Mouse (Mus musculus) hindbrain, embryonic 11.5 days (tissue): ENCODE results near the gene Enkd1. TPM values are rescaled to one million over a fixed set of nuclear protein-coding genes. Genes with fewer than 3 reads are reported as not detected.
A peak's percentile ranks its signal among the peaks of the same experiment; 100 is the strongest.

ENCODE experiments used
- ATAC-seq: fragments of 200-750 bp; cut with Nextera tagmentation; 2 replicates; pipeline ENCODE4 v1.8.0; 2017; ENCODE audit warnings: mild to moderate bottlenecking, moderate TSS enrichment, moderate library complexity; ENCODE audit not compliant: low FRiP score
- DNase-seq: peaks from one replicate; pipeline ENCODE4 v3.0.0-alpha.2; 2015; ENCODE audit warnings: low spot score
- H3K27ac ChIP-seq: fragments of 300-500 bp; sonication (generic); 2 replicates; pipeline ENCODE4 v1.5.1; 2014; ENCODE audit warnings: mild to moderate bottlenecking, low read depth, low read length
- H3K27me3 ChIP-seq: fragments of 300-500 bp; sonication (generic); 2 replicates; pipeline ENCODE4 v1.6.1; 2014; ENCODE audit warnings: mild to moderate bottlenecking, low read length, moderate library complexity, mixed read lengths; ENCODE audit not compliant: control insufficient read depth, insufficient read depth
- H3K36me3 ChIP-seq: fragments of 300-500 bp; sonication (generic); 2 replicates; pipeline ENCODE4 v1.6.1; 2014; ENCODE audit warnings: mild to moderate bottlenecking, low read length, moderate library complexity, mixed read lengths; ENCODE audit not compliant: control insufficient read depth, insufficient read depth
- H3K4me1 ChIP-seq: fragments of 300-500 bp; sonication (generic); replicated peaks from 2 replicates; pipeline ENCODE4 v1.6.1; 2014; ENCODE audit warnings: low read length, mixed read lengths; ENCODE audit not compliant: control insufficient read depth, insufficient read depth
- H3K4me2 ChIP-seq: fragments of 300-500 bp; sonication (generic); replicated peaks from 2 replicates; pipeline ENCODE4 v1.6.1; 2014; ENCODE audit warnings: mild to moderate bottlenecking, low read depth, low read length
- H3K4me3 ChIP-seq: fragments of 300-500 bp; sonication (generic); 2 replicates; pipeline ENCODE4 v1.5.1; 2014; ENCODE audit warnings: low read depth, low read length
- H3K9ac ChIP-seq: fragments of 300-500 bp; sonication (generic); 2 replicates; pipeline ENCODE4 v1.6.1; 2014; ENCODE audit warnings: low read depth, low read length
- H3K9me3 ChIP-seq: fragments of 300-500 bp; sonication (generic); 2 replicates; pipeline ENCODE4 v1.6.1; 2016; ENCODE audit warnings: low read length; ENCODE audit not compliant: control insufficient read depth
- WGBS: fragments of 180-500 bp; shearing (Covaris S2); extraction: QIAGEN DNeasy Blood & Tissue Kit; methylation state at CpG from one replicate; pipeline ENCODE4 v1.1.7; 2014; 5-methylcytosine and 5-hydroxymethylcytosine counted together
- polyA plus RNA-seq: library from polyadenylated mRNA; unstranded; fragments of >200 nt; fragmentation: Nextera tagmentation; extraction: Ambion mirVana; gene quantifications from 2 replicates; pipeline ENCODE4 v1.2.1, GENCODE M21; 2014

Gene Enkd1
- polyA plus RNA-seq, 1 experiment from 2014 or later = 27.9 TPM

DNA sequence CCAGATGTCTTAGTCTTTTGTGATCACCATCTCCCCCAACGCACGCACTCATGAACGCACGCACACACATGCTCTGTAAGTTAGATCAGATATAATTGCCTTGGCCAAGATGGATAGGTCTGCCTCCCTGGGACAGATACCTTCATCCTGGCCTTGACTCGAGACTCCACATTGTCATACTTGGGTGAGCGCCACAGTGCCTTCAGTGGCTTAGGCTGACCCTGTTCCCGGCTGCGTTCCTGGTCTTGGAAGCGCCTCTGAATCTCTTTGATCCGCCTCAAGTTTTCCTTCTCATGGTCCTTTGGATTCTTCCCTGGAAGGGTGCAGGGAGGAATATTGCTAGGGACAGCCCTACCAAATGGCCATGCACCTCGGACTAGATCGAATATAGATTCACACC, 1.6 kb downstream of the Enkd1 start:
- H3K36me3 ChIP-seq = no peaks in the 10 kb centered on the region
- peak overlapping the region; percentile 67; the same call in 1 of the 2 replicates for H3K4me3 ChIP-seq
- H3K9me3 ChIP-seq = no peaks in the 10 kb centered on the region
- no peak overlapping the region for H3K9ac ChIP-seq
- 80% methylated on average over 12 of the region's 12 CpGs for WGBS
- DNase-seq (no peak), ATAC-seq (no peak)
- H3K4me2 ChIP-seq = peak overlapping the region; percentile 90; the same call in 1 of the 2 replicates
- H3K4me1 ChIP-seq = no peaks in the 10 kb centered on the region; the same call in 1 of the 2 replicates
- H3K27me3 ChIP-seq = no peaks in the 10 kb centered on the region
- no peak overlapping the region for H3K27ac ChIP-seq

DNA sequence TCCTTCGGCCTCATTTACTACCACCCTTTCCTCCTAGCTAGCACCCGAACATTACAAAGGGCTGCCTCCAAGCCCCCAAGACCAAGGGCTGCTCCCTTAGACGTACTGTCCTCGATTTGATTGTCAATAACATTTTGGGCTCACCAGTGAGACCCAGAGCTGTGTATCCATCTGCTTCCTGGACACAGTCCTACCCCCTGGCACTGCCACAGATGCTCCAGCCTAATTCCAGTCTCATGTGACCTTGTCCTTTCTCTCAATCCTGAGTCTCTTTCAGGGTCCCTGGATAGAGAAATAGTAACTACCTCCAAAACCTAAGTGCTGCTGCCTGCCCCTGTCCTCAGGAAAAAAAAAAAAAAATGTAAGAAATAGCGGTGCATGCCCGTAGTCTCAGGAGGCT, 3.1 kb downstream of the Enkd1 start:
- Histone ChIP-seq H3K27ac (no peak overlapping the region), H3K4me3 (no peak overlapping the region), H3K4me2 (no peak overlapping the region), H3K36me3 (no peaks in the 10 kb centered on the region), H3K9me3 (no peaks in the 10 kb centered on the region), H3K9ac (no peak overlapping the region), H3K27me3 (no peaks in the 10 kb centered on the region), H3K4me1 (no peaks in the 10 kb centered on the region; the same call in none of the 2 replicates)
- ATAC-seq = no peak
- WGBS = 93% methylated on average over 6 of the region's 6 CpGs
- DNase-seq = no peak

DNA sequence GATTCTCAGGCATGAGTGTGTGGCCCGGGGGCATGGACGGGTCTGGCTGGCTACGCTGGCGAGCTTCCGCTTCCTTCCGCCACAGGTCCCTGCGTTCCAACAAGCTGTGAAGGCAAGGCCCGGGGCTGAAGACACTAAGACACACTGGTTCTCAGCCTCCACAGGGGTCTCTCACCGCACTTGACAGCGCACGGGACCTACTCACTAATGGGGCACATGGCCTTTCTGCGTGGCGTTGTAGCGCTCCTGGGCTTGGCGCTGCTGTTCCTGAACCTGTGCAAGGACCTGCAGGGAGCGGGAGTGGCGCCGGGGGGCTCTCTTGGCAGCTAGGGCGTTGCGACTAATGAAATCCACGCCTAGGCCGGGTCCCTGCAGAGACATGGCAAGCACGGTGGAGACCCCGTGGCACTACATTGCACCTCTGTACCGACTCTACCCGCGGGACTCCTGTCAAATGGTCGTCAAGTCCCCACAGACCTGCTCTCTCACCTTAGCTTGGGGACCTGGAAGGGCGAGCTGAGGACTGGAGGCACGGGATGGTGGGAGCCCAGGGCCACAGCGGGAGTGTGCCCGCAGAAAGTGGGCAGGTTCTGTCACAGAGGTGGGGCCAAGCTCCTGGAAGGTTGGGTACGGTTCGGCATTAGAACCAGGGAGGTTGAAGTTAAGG, 3.7 kb downstream of the Enkd1 start:
- H3K4me2 ChIP-seq = no peak overlapping the region
- no peaks in the 10 kb centered on the region for H3K9me3 ChIP-seq
- H3K36me3 ChIP-seq = no peaks in the 10 kb centered on the region
- H3K9ac ChIP-seq = no peak overlapping the region
- ATAC-seq (no peak), DNase-seq (no peak)
- H3K27me3 ChIP-seq = no peaks in the 10 kb centered on the region
- no peak overlapping the region for H3K4me3 ChIP-seq
- WGBS = 88% methylated on average over 34 of the region's 34 CpGs
- no peak overlapping the region for H3K27ac ChIP-seq
- no peaks in the 10 kb centered on the region; the same call in none of the 2 replicates for H3K4me1 ChIP-seq

DNA sequence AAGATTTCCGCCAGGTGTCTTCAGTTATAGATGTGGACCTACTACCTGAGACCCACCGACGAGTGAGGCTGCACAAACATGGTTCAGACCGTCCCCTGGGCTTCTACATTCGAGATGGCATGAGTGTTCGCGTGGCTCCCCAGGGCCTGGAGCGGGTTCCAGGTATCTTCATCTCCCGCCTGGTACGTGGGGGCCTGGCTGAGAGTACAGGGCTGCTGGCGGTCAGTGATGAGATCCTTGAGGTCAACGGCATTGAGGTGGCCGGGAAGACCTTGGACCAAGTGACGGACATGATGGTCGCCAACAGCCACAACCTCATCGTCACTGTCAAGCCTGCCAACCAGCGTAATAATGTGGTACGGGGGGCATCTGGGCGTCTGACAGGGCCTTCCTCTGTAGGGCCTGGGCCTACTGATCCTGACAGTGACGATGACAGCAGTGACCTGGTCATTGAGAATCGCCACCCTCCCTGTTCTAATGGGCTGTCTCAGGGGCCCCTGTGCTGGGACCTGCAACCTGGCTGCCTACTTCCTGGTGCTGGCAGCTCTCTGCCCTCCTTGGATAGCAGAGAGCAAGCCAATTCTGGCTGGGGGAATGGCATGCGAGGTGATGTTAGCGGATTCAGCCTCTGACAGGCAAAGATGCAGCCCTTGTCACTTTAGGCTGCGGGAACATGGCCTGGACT, 5.1 kb downstream of the Enkd1 start:
- Histone ChIP-seq H3K36me3 (no peaks in the 10 kb centered on the region), H3K27ac (no peak overlapping the region), H3K4me1 (no peaks in the 10 kb centered on the region; the same call in none of the 2 replicates), H3K9me3 (no peaks in the 10 kb centered on the region), H3K27me3 (no peaks in the 10 kb centered on the region), H3K4me2 (no peak overlapping the region), H3K4me3 (no peak overlapping the region), H3K9ac (no peak overlapping the region)
- 92% methylated on average over 24 of the region's 24 CpGs for WGBS
- no peak for DNase-seq
- ATAC-seq = no peak

GRCm38 (mm10) chr8:105702001-105702401, 6.0 kb downstream of the Enkd1 start:
- DNase-seq (peak; percentile 50), ATAC-seq (peak; percentile 43)
- Histone ChIP-seq H3K36me3 (no peaks in the 10 kb centered on the region), H3K4me2 (peak overlapping the region; percentile 91), H3K4me1 (no peaks in the 10 kb centered on the region; the same call in none of the 2 replicates), H3K27ac (peak overlapping the region; percentile 74), H3K9me3 (no peaks in the 10 kb centered on the region), H3K4me3 (peak overlapping the region; percentile 73), H3K9ac (peak overlapping the region; percentile 68), H3K27me3 (no peaks in the 10 kb centered on the region)
- 39% methylated on average over 18 of the region's 18 CpGs for WGBS

- ATAC-seq (peak; percentile 86), DNase-seq (peak; percentile 99)
- Histone ChIP-seq H3K27me3 (no peaks in the 10 kb centered on the region), H3K4me2 (peak within 1 kb of the TSS; percentile 91), H3K9me3 (no peaks in the 10 kb centered on the region), H3K27ac (peak within 1 kb of the TSS; percentile 74), H3K9ac (peak within 1 kb of the TSS; percentile 68), H3K36me3 (0 out of 2 replicates have a peak, but pooled peaks cover 2% of the 10 kb centered on the region), H3K4me1 (no peaks in the 10 kb centered on the region; the same call in none of the 2 replicates), H3K4me3 (peak within 1 kb of the TSS; percentile 73)
- under 1% methylated on average over 58 of the region's 60 CpGs for WGBS
Measured at GRCm38 (mm10) chr8:105700966-105701824, 6.8 kb downstream of the Enkd1 start, which contains the start of the genes Acd and Pard6a. Acd (minus strand) TSS chr8:105701102. Pard6a (plus strand) TSS chr8:105701148.

DNA sequence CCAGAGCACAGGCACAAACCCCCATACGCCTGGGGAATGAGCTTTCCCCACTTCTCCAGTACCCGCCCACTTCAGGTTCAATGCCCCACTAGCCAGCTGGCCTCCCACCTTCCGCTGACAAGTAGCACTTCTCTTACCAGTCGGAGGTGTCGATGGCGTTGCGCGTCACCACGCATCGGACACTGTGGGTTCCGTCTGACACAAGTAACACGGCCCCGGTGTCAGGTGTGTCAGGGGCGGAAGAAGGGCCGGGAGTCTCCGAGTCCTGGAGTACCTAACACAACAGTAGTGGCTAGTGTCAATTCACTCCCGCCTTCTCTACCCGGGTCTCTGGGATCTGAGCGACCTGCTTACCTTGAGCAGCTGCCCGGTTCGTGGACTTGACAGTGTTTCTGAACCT, 7.4 kb downstream of the Enkd1 start:
- Histone ChIP-seq H3K4me1 (no peaks in the 10 kb centered on the region; the same call in none of the 2 replicates), H3K9ac (peak overlapping the region; percentile 65), H3K4me3 (peak overlapping the region; percentile 73), H3K36me3 (0 out of 2 replicates have a peak, but pooled peaks cover 2% of the 10 kb centered on the region), H3K27ac (no peak overlapping the region), H3K27me3 (no peaks in the 10 kb centered on the region), H3K9me3 (no peaks in the 10 kb centered on the region), H3K4me2 (peak overlapping the region; percentile 91)
- 0% methylated on average over 21 of the region's 21 CpGs for WGBS
- DNase-seq (no peak), ATAC-seq (peak; percentile 51)

DNA sequence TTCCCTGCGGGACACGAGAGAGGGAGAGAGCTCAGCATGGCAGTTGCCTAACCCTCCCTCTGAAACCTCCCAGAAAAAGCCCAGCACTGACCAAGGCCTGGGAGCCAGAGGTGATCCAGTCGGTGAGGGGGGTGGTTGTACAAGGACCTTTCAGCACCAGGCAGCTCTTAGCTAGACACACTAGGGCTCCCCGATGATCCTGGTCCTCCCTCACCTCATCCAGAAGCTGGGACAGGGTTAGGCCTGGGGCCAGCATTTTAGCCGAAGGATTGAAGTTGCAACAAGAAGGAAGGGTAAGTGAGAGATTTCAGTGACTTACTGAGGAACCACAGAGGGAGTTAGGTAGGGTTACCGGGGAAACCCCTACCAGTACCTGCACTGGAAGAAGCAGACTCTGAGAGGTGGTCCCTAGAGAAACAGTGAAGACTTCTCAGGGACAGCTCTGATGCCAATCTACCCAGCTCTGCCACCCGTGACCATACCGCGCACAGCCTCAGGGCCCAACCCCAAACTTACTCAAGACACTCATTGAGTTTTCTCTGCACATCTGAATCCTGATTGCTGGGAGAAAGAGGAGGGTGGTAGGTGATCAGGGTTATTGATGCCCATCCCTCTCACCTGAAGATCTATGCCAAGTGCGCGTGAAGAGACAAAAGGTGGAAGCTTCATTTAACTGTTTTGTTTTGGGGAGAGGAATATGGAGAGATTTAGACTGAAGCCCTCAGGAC, 8.4 kb downstream of the Enkd1 start:
- Histone ChIP-seq H3K27ac (no peak overlapping the region), H3K9ac (peak overlapping the region; percentile 65), H3K27me3 (no peaks in the 10 kb centered on the region), H3K4me2 (peak overlapping the region; percentile 91), H3K4me1 (peaks cover 4% of the 10 kb centered on the region), H3K36me3 (0 out of 2 replicates have a peak, but pooled peaks cover 2% of the 10 kb centered on the region), H3K4me3 (peak overlapping the region; percentile 73), H3K9me3 (no peaks in the 10 kb centered on the region)
- no peak for DNase-seq
- WGBS = 91% methylated on average over 11 of the region's 11 CpGs
- ATAC-seq = no peak
